Mouse (Mus musculus) embryonic fibroblast, embryonic 13.5 days (primary cell): Measurements from ENCODE around the gene Poglut1.

Experiments
- CTCF ChIP-seq: IDR thresholded peaks from 2 replicates; pipeline ENCODE4 v1.5.1; 2011; ENCODE audit warnings: mild to moderate bottlenecking, control low read depth, low read length, moderate library complexity, borderline replicate concordance; ENCODE audit not compliant: insufficient read depth
- POLR2A ChIP-seq: IDR thresholded peaks from 2 replicates; pipeline ENCODE4 v1.6.1; 2011; ENCODE audit warnings: low read depth, mild to moderate bottlenecking, control low read depth, low read length, moderate library complexity

- TF ChIP-seq CTCF, result no peak
- TF ChIP-seq POLR2A, result no peak
Measured at GRCm38 (mm10) chr16:38526264-38526663, 23.8 kb downstream of the Poglut1 start.
